Mouse (Mus musculus): ENCODE results near the gene Gadl1. TPM values are rescaled to one million over a fixed set of nuclear protein-coding genes. Genes with fewer than 3 reads are reported as not detected.
"Not testable (repeated sequence)": the region's sequence is repeated elsewhere in the genome, so short reads cannot be mapped to it uniquely, and the experiment has no call there.

Gene Gadl1
- polyA plus RNA-seq, 1 experiment from 2014 or later, result 0.30 TPM

GRCm38 (mm10) chr9:116038275-116038674 lies 129.0 kb downstream of the Gadl1 start:
- no peak overlapping the region for H3K9ac ChIP-seq
- ATAC-seq (replicated peaks; ENCODE audit: low FRiP score), result no peak
- 0 out of 2 replicates have a peak, but pooled peaks cover 3% of the 10 kb centered on the region for H3K27me3 ChIP-seq
- H3K4me3 ChIP-seq (replicated peaks), result no peak overlapping the region
- H3K27ac ChIP-seq, result no peak overlapping the region
- no peaks in the 10 kb centered on the region for H3K9me3 ChIP-seq (replicated peaks)
- no peak overlapping the region for H3K4me2 ChIP-seq
- 85% methylated on average over 6 of the region's 6 CpGs for WGBS
- no peaks in the 10 kb centered on the region for H3K36me3 ChIP-seq
- no peaks in the 10 kb centered on the region for H3K4me1 ChIP-seq

GRCm38 (mm10) chr9:116039981-116040380 lies 130.7 kb downstream of the Gadl1 start:
- ATAC-seq (replicated peaks; ENCODE audit: low FRiP score), result no peak
- Histone ChIP-seq H3K4me1 (no peaks in the 10 kb centered on the region), H3K36me3 (no peaks in the 10 kb centered on the region), H3K9ac (no peak overlapping the region), H3K4me3 (replicated peaks) (no peak overlapping the region), H3K27me3 (0 out of 2 replicates have a peak, but pooled peaks cover 3% of the 10 kb centered on the region), H3K27ac (no peak overlapping the region), H3K9me3 (replicated peaks) (no peaks in the 10 kb centered on the region), H3K4me2 (no peak overlapping the region)
- 83% methylated on average over 4 of the region's 4 CpGs for WGBS

- not testable (repeated sequence) for H3K27ac ChIP-seq; H3K4me1 ChIP-seq; H3K9ac ChIP-seq; H3K27me3 ChIP-seq; H3K36me3 ChIP-seq; H3K9me3 ChIP-seq (replicated peaks); ATAC-seq (replicated peaks; ENCODE audit: low FRiP score); H3K4me3 ChIP-seq (replicated peaks); H3K4me2 ChIP-seq
- 92% methylated on average over 14 of the region's 14 CpGs for WGBS
Measured at GRCm38 (mm10) chr9:116040852-116041251, 131.6 kb downstream of the Gadl1 start.

GRCm38 (mm10) chr9:116041369-116041768 lies 132.1 kb downstream of the Gadl1 start:
- Histone ChIP-seq H3K27ac (no peak overlapping the region), H3K9me3 (replicated peaks) (no peaks in the 10 kb centered on the region), H3K4me2 (no peak overlapping the region), H3K36me3 (no peaks in the 10 kb centered on the region), H3K9ac (no peak overlapping the region), H3K27me3 (0 out of 2 replicates have a peak, but pooled peaks cover 3% of the 10 kb centered on the region), H3K4me3 (replicated peaks) (no peak overlapping the region), H3K4me1 (no peaks in the 10 kb centered on the region)
- ATAC-seq (replicated peaks; ENCODE audit: low FRiP score), result no peak
- 69% methylated on average over 4 of the region's 4 CpGs for WGBS

- Histone ChIP-seq H3K4me3 (replicated peaks) (no peak overlapping the region), H3K9me3 (replicated peaks) (no peaks in the 10 kb centered on the region), H3K27me3 (0 out of 2 replicates have a peak, but pooled peaks cover 3% of the 10 kb centered on the region), H3K9ac (no peak overlapping the region), H3K36me3 (no peaks in the 10 kb centered on the region), H3K4me1 (no peaks in the 10 kb centered on the region), H3K4me2 (no peak overlapping the region), H3K27ac (no peak overlapping the region)
- ATAC-seq (replicated peaks; ENCODE audit: low FRiP score), result no peak; the same call in 1 of the 2 replicates
- WGBS, result 8% methylated on average over 3 of the region's 3 CpGs
Measured at GRCm38 (mm10) chr9:116041787-116042186, 132.5 kb downstream of the Gadl1 start.

- H3K36me3 ChIP-seq, result no peaks in the 10 kb centered on the region
- H3K4me1 ChIP-seq, result peaks cover 6% of the 10 kb centered on the region; the same call in 1 of the 2 replicates
- no peak overlapping the region for H3K4me3 ChIP-seq (replicated peaks)
- no peak overlapping the region for H3K9ac ChIP-seq
- 74% methylated on average over 1 of the region's 1 CpGs for WGBS
- ATAC-seq (replicated peaks; ENCODE audit: low FRiP score), result no peak
- no peaks in the 10 kb centered on the region for H3K27me3 ChIP-seq
- H3K4me2 ChIP-seq, result no peak overlapping the region
- no peak overlapping the region for H3K27ac ChIP-seq
- H3K9me3 ChIP-seq (replicated peaks), result no peaks in the 10 kb centered on the region
Measured at GRCm38 (mm10) chr9:116049985-116050384, 140.7 kb downstream of the Gadl1 start.

GRCm38 (mm10) chr9:116053976-116054375 lies 144.7 kb downstream of the Gadl1 start:
- Histone ChIP-seq H3K9ac (no peak overlapping the region), H3K4me2 (0 out of 2 replicates have a peak overlapping the region, but pooled peaks have one; percentile 16), H3K27me3 (no peaks in the 10 kb centered on the region), H3K4me3 (replicated peaks) (no peak overlapping the region), H3K27ac (no peak overlapping the region), H3K36me3 (no peaks in the 10 kb centered on the region), H3K9me3 (replicated peaks) (no peaks in the 10 kb centered on the region), H3K4me1 (peaks cover 6% of the 10 kb centered on the region; the same call in 1 of the 2 replicates)
- no peak for ATAC-seq (replicated peaks; ENCODE audit: low FRiP score)
- WGBS, result 42% methylated on average over 8 of the region's 8 CpGs

GRCm38 (mm10) chr9:116058475-116058874 lies 149.2 kb downstream of the Gadl1 start:
- 89% methylated on average over 4 of the region's 4 CpGs for WGBS
- no peak overlapping the region for H3K9ac ChIP-seq
- H3K4me1 ChIP-seq, result peaks cover 6% of the 10 kb centered on the region; the same call in 1 of the 2 replicates

GRCm38 (mm10) chr9:116059156-116059555 lies 149.9 kb downstream of the Gadl1 start:
- Histone ChIP-seq H3K9me3 (replicated peaks) (no peaks in the 10 kb centered on the region), H3K4me3 (replicated peaks) (no peak overlapping the region), H3K27me3 (no peaks in the 10 kb centered on the region), H3K9ac (no peak overlapping the region), H3K36me3 (no peaks in the 10 kb centered on the region), H3K4me1 (no peaks in the 10 kb centered on the region; the same call in 1 of the 2 replicates), H3K27ac (no peak overlapping the region), H3K4me2 (no peak overlapping the region)
- WGBS, result 68% methylated on average over 4 of the region's 4 CpGs
- no peak for ATAC-seq (replicated peaks; ENCODE audit: low FRiP score)

More at GRCm38 (mm10) chr9:116058475-116058874, 149.2 kb downstream of the Gadl1 start:
- Histone ChIP-seq H3K27me3 (no peaks in the 10 kb centered on the region), H3K27ac (no peak overlapping the region), H3K9me3 (replicated peaks) (no peaks in the 10 kb centered on the region), H3K4me3 (replicated peaks) (no peak overlapping the region), H3K36me3 (no peaks in the 10 kb centered on the region), H3K4me2 (no peak overlapping the region)
- ATAC-seq (replicated peaks; ENCODE audit: low FRiP score), result no peak

GRCm38 (mm10) chr9:116060691-116061090 lies 151.4 kb downstream of the Gadl1 start:
- ATAC-seq (replicated peaks; ENCODE audit: low FRiP score), result no peak
- Histone ChIP-seq H3K4me3 (replicated peaks) (no peak overlapping the region), H3K9me3 (replicated peaks) (no peaks in the 10 kb centered on the region), H3K9ac (no peak overlapping the region), H3K27ac (no peak overlapping the region), H3K27me3 (no peaks in the 10 kb centered on the region), H3K36me3 (no peaks in the 10 kb centered on the region), H3K4me2 (no peak overlapping the region), H3K4me1 (no peaks in the 10 kb centered on the region)
- WGBS, result 13% methylated on average over 4 of the region's 4 CpGs

- Histone ChIP-seq H3K4me1 (no peaks in the 10 kb centered on the region), H3K36me3 (no peaks in the 10 kb centered on the region), H3K27ac (no peak overlapping the region), H3K4me3 (replicated peaks) (no peak overlapping the region), H3K9ac (no peak overlapping the region), H3K27me3 (no peaks in the 10 kb centered on the region), H3K4me2 (no peak overlapping the region), H3K9me3 (replicated peaks) (no peaks in the 10 kb centered on the region)
- ATAC-seq (replicated peaks; ENCODE audit: low FRiP score), result no peak
- WGBS, result 84% methylated on average over 17 of the region's 17 CpGs
Measured at GRCm38 (mm10) chr9:116064774-116065173, 155.5 kb downstream of the Gadl1 start.

GRCm38 (mm10) chr9:116071561-116071960 lies 162.3 kb downstream of the Gadl1 start:
- not testable (repeated sequence) for H3K36me3 ChIP-seq; H3K27ac ChIP-seq; H3K9ac ChIP-seq; H3K4me3 ChIP-seq (replicated peaks); H3K4me1 ChIP-seq; ATAC-seq (replicated peaks; ENCODE audit: low FRiP score); H3K4me2 ChIP-seq; H3K9me3 ChIP-seq (replicated peaks); H3K27me3 ChIP-seq
- WGBS, result 95% methylated on average over 1 of the region's 1 CpGs

- Histone ChIP-seq H3K9ac (no peak overlapping the region), H3K36me3 (no peaks in the 10 kb centered on the region), H3K27ac (no peak overlapping the region), H3K9me3 (replicated peaks) (no peaks in the 10 kb centered on the region), H3K4me3 (replicated peaks) (no peak overlapping the region), H3K27me3 (no peaks in the 10 kb centered on the region), H3K4me2 (no peak overlapping the region), H3K4me1 (no peaks in the 10 kb centered on the region)
- no peak for ATAC-seq (replicated peaks; ENCODE audit: low FRiP score)
- 72% methylated on average over 4 of the region's 4 CpGs for WGBS
Measured at GRCm38 (mm10) chr9:116076163-116076562, 166.9 kb downstream of the Gadl1 start.

All from kidney, embryonic 15.5 days (tissue).